Mouse (Mus musculus) cerebellum, adult 2 months (tissue): Measurements from ENCODE around the gene Gm44805. TPM values are rescaled to one million over a fixed set of nuclear protein-coding genes. Genes with fewer than 3 reads are reported as not detected.

Source experiments
- DNase-seq, 2 experiments: peaks; one replicate each; pipeline ENCODE4 v3.0.0; 2021
- H3K27ac ChIP-seq: fragments of 200-500 bp; 2 replicates; pipeline ENCODE4 v1.5.1; 2012; ENCODE audit warnings: low read length, control low read depth, inconsistent platforms; ENCODE audit not compliant: insufficient read depth
- H3K27me3 ChIP-seq: fragments of 200-500 bp; 2 replicates; pipeline ENCODE4 v1.6.1; 2012; ENCODE audit warnings: inconsistent platforms, mild to moderate bottlenecking, low read length, moderate library complexity; ENCODE audit not compliant: control insufficient read depth, insufficient read depth
- H3K4me1 ChIP-seq: fragments of 200-500 bp; 2 replicates; pipeline ENCODE4 v1.6.1; 2011; ENCODE audit warnings: low read length; ENCODE audit not compliant: control insufficient read depth, insufficient read depth
- H3K4me3 ChIP-seq: fragments of 200-500 bp; replicated peaks from 2 replicates; pipeline ENCODE3; 2011; ENCODE audit warnings: mild to moderate bottlenecking, low read depth, low read length, control low read depth; ENCODE audit not compliant: insufficient read depth
- CTCF ChIP-seq: fragments of 200-500 bp; IDR thresholded peaks from 2 replicates; pipeline ENCODE4 v1.5.1; 2011; ENCODE audit warnings: low read depth, mild to moderate bottlenecking, control low read depth, low read length, moderate library complexity, borderline replicate concordance; ENCODE audit not compliant: insufficient read depth
- POLR2A ChIP-seq: fragments of 200-500 bp; IDR thresholded peaks from 2 replicates; pipeline ENCODE4 v1.6.1; 2011; ENCODE audit warnings: low read length, control low read depth, borderline replicate concordance; ENCODE audit not compliant: insufficient read depth
- WGBS: fragments of 180-500 bp; shearing (Covaris S2); methylation state at CpG from one replicate; pipeline ENCODE4 v1.1.7; 2018; 5-methylcytosine and 5-hydroxymethylcytosine counted together
- polyA plus RNA-seq: library from polyadenylated mRNA; depleted of rRNA; stranded (reverse); fragments of >200 nt; gene quantifications from 2 replicates; pipeline ENCODE4 v1.2.3, GENCODE M21; 2012

The Gm44805 gene
- polyA plus RNA-seq, 1 experiment: not detected

DNA sequence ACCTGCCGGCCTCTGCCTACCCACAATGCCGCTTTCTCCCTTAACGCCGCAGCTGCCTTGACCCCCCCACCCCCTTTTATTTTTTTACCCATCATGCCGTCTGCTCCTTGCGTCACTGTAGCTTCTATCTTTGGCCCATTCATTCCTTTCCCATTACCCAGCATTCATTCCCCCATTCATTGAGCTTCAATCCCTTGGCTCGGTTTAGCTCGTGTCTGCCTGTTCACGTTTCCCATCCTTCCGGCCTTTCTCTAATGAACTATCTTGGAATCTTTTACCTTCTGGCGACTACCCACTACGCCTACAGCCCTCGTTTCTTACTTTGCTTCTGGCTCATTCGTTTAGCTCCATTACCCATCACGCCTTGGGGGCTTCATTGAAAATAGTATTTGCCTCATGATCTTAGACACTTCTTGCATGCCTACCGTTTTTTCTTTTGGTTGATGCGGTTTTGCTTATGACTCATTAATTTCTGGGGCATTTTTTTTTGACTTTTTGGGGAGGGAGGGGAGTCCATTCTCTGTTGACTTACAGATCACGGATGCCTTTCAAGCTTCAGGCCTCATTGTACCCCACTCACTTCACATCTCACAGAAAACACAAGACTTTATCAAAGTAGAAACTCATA lies 34.9 kb upstream of the Gm44805 start:
- no peak for DNase-seq
- TF ChIP-seq POLR2A (peak; percentile 43; the same call in 1 of the 2 replicates), CTCF (no peak)
- H3K4me3 ChIP-seq: peak overlapping the region; percentile 49
- peaks cover 8% of the 10 kb centered on the region for H3K4me1 ChIP-seq
- H3K27ac ChIP-seq: peak overlapping the region; percentile 52
- 4% methylated on average over 18 of the region's 18 CpGs for WGBS
- no peaks in the 10 kb centered on the region for H3K27me3 ChIP-seq

GRCm38 (mm10) chr7:19715239-19716054 lies 34.2 kb upstream of the Gm44805 start, which contains the start of gene Tomm40:
Gene Tomm40, minus strand, starts transcription at chr7:19715438.
- under 1% methylated on average over 57 of the region's 59 CpGs for WGBS

DNA sequence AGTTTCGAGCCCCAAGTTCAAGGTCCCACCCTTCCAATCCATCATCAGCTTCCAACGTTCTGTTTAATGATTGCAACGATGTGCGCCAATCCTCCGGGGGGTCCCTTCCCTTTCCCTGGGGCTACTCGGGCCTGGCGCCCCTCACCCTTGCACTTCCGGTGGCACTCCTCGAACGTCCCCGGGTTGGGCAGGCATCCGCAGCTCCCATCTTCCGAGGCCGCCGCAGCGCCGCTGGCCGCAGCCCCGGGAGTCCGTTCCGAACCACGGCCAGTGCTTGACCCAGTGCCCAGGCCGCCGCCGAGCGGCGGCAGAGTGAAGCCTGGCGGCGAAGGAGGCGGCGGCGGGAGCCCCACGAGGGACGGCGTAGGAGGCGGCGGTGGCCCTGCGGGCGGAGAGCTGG lies 33.6 kb upstream of the Gm44805 start:
- DNase-seq: no peak
- Histone ChIP-seq H3K4me1 (peaks cover 8% of the 10 kb centered on the region), H3K27ac (peak overlapping the region; percentile 27; the same call in 1 of the 2 replicates), H3K27me3 (no peaks in the 10 kb centered on the region), H3K4me3 (peak overlapping the region; percentile 81)
- TF ChIP-seq POLR2A: no peak
- TF ChIP-seq CTCF: no peak
- WGBS: under 1% methylated on average over 39 of the region's 39 CpGs

More at GRCm38 (mm10) chr7:19715239-19716054, 34.2 kb upstream of the Gm44805 start, which contains the start of gene Tomm40:
- DNase-seq: peak; percentile 99 to 100
- Histone ChIP-seq H3K4me1 (peaks cover 8% of the 10 kb centered on the region), H3K4me3 (peak within 1 kb of the TSS; percentile 81), H3K27me3 (no peaks in the 10 kb centered on the region), H3K27ac (peak within 1 kb of the TSS; percentile 52)
- TF ChIP-seq CTCF (no peak), POLR2A (peak; percentile 51; the same call in 1 of the 2 replicates)

DNA sequence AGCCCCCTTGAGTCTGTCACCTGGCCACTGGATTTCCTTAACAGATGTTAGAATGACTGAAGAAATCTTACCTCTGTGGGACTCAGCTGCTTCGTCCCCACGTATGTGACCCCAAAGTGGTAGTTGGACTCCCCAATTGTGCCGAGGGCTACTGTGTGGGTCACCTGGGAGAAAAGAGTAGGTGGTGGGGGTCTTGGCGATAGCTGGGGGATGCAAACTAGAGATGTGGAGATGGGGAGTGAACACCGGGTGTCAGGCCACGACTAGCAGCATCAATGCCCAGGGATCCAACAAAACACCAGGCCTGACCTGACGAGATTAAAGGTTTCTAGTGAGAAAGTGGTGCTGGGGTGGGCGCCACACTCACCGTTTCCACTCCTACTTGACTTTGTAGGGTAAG lies 32.4 kb upstream of the Gm44805 start:
- Histone ChIP-seq H3K27ac (no peak overlapping the region), H3K27me3 (no peaks in the 10 kb centered on the region), H3K4me1 (peaks cover 8% of the 10 kb centered on the region), H3K4me3 (no peak overlapping the region)
- DNase-seq: peak in 1 of 2 experiments; percentile 21
- WGBS: 86% methylated on average over 9 of the region's 9 CpGs
- no peak for TF ChIP-seq POLR2A
- no peak for TF ChIP-seq CTCF

GRCm38 (mm10) chr7:19713196-19713595 lies 32.0 kb upstream of the Gm44805 start:
- Histone ChIP-seq H3K4me1 (peaks cover 8% of the 10 kb centered on the region), H3K27me3 (no peaks in the 10 kb centered on the region), H3K27ac (no peak overlapping the region), H3K4me3 (no peak overlapping the region)
- WGBS: 40% methylated on average over 4 of the region's 4 CpGs
- TF ChIP-seq CTCF (peak; percentile 54), POLR2A (no peak)
- DNase-seq: peak; percentile 44 to 48

DNA sequence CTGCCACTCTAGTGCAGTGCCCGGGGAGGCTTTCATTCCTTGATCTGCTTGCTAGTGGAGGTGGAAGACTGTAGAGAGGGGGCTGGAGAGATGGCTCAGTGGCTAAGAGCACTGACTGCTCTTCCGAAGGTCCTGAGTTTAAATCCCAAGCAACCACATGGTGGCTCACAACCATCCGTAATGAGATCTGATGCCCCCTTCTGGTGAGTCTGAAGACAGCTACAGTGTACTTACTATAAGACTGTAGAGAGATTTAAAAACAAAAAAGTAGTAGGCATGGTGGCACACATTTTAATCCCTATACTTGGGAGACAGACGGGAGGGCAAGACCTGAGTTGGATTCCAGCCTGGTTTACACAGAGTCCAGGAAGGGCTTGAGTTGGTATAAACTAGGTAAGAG lies 31.2 kb upstream of the Gm44805 start:
- peak in 1 of 2 experiments; percentile 27 for DNase-seq
- WGBS: 45% methylated on average over 4 of the region's 4 CpGs
- H3K27me3 ChIP-seq: no peaks in the 10 kb centered on the region
- H3K4me1 ChIP-seq: peaks cover 8% of the 10 kb centered on the region
- H3K4me3 ChIP-seq: no peak overlapping the region
- TF ChIP-seq CTCF: no peak; the same call in 1 of the 2 replicates
- TF ChIP-seq POLR2A: no peak
- no peak overlapping the region for H3K27ac ChIP-seq

DNA sequence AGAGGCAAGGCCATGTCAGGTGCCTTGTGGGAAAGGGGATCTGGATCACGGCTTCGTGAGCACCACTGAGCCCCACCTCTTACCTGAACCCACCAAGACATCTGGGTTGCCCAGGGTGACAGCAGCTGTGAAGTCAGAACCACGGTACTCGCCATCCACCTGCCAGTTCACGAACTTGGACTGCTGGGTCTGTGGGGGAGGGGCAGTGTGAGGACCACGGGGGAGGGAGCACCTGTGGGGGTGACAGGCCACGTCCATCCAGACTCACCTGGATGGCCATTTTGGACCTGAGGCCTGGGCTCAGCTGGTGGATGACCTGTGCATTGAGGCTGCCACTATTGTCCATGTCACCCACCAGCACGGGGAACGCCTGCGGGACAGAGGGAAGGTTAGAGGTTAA lies 29.4 kb upstream of the Gm44805 start:
- Histone ChIP-seq H3K27me3 (no peaks in the 10 kb centered on the region), H3K27ac (no peak overlapping the region), H3K4me3 (no peak overlapping the region), H3K4me1 (peaks cover 8% of the 10 kb centered on the region)
- TF ChIP-seq POLR2A: no peak
- no peak for TF ChIP-seq CTCF
- DNase-seq: peak; percentile 9 to 14
- WGBS: 87% methylated on average over 10 of the region's 10 CpGs

DNA sequence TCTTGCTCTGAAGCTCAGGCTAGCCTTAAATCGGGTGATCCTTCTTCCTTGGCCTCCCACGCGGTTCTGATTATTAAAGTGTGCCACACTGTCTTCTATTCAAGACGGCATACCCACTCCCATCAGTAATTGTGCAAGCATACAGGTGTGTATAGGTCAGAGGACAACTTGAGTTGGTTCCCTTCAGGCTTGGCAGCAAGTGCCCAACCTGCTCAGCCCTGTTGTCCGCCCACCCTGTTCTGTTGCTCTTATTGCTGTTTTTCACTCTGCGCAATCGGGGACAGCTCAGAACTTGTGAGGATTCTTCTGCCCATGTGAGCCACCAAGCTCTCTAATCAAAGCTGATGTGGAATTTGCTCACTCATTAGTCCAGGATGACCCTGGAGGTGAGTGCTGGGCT lies 24.0 kb upstream of the Gm44805 start:
- WGBS: 97% methylated on average over 7 of the region's 7 CpGs
- no peak for DNase-seq
- no peaks in the 10 kb centered on the region for H3K4me1 ChIP-seq
- H3K27me3 ChIP-seq: no peaks in the 10 kb centered on the region
- H3K27ac ChIP-seq: no peak overlapping the region
- no peak overlapping the region for H3K4me3 ChIP-seq
- TF ChIP-seq CTCF (no peak), POLR2A (no peak)
